Mouse (Mus musculus) ES-CJ7 (cell line): ENCODE results near the gene Atp5mpl.

Experiments used
- DNase-seq: peaks from one replicate; pipeline ENCODE4 v3.0.0; 2011; ENCODE audit warnings: low read depth, low spot score

Atp5mpl gene

GRCm38 (mm10) chr12:111966683-111967173 is at the start of gene Atp5mpl:
TSS of gene Atp5mpl (minus strand) at chr12:111966977.
- peak; percentile 95 for DNase-seq

- no peak for DNase-seq
Measured at GRCm38 (mm10) chr12:112016346-112016745, 49.6 kb upstream of the Atp5mpl start.

- no peak for DNase-seq
Measured at GRCm38 (mm10) chr12:112013271-112013801, 46.6 kb upstream of the Atp5mpl start.

DNA sequence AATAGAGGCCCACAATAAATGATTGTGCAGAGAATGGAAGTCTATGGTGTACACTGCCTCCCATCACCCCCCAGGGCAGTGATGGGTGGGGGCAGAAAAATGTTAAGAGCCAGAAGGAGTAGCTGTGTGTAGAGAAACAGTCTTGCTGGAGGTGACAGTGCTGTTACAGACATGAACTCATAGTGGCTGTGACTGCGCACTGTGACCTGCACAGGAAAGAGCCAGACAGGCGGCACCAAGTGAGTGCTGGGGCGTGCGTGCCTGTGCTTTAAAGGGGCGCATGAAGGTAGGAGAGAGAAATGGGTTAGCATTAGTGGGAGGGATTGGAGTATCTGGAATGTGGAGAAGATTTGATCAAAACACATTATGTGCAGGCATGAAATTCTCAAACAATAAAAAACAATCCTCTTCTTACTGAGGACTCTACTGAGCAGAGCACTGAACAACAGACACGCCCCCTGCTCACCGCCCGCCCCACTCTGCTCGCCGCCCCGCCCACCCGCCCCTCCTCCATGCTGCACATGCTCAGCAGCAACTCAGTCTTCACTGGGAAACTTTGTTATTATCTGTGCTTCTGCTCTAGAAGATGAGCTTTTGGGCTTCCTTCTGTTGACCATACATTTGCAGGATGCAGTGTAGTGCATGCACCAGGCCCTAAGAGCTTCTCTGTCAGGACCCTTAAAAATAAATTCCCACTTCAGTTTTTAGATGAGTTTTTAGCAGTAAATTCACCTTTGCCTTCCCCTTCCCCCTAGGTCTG is 45.9 kb upstream of the Atp5mpl start:
- DNase-seq: peak; percentile 13

GRCm38 (mm10) chr12:112001223-112001622 is 34.4 kb upstream of the Atp5mpl start:
- DNase-seq: peak; percentile 76

DNA sequence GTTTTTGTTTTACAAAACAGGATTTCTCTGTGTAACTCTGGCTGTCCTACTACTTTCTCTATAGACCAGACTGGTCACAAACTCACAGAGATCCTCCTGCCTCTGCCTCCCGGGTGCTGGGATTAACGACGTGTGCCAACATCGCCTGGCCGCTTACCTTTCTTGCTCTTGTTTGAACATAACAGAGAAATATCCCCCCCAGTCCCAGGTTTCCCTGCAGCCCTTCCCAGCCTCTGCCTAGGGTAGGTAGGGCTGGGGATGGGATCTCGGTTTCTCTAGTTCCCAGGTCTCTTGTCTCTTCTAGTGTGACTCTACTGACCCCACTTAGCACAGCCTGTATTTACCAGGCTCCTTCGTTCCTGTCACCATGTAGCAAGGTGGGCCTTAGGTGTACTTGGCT is 33.0 kb upstream of the Atp5mpl start:
- DNase-seq: no peak

DNA sequence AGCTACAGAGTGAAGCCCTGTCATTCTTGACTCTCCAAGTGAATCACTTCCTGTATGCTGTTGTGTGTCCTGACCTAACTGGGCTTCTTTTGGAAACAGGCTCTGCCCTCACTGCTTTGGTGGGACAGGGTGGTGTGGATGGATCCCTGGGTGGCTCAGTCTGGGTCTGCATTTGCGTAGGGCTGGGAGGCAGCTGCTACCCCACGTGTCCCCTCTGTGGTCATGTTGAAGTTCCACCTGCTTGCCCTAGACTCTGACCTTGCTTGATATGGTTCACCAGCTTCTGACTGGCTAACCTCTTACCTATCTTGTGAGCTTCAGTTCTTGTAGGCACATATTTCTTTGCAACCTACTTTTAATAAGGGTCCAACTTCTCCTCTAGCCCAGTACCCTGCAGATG is 28.4 kb upstream of the Atp5mpl start:
- DNase-seq: no peak

DNA sequence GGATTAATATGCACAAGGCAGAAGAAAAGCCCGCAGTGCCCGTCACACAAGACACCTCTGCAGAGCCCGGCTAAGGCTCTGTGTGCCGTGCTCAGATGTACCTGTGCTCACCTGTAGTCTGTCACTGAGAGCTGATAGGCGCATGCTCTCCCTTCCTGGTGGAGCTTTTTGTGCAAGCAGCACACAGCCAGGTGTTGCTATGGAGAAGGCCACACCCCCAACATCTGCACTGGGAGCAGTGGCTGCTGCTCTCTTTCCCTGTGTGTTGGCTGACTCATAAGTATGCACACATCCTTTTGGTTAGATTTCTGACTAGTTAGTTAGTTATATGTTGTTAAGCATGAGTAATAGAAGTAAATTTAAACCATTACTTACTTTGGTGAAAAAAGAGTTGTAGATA is 25.8 kb upstream of the Atp5mpl start:
- DNase-seq: peak; percentile 42

DNA sequence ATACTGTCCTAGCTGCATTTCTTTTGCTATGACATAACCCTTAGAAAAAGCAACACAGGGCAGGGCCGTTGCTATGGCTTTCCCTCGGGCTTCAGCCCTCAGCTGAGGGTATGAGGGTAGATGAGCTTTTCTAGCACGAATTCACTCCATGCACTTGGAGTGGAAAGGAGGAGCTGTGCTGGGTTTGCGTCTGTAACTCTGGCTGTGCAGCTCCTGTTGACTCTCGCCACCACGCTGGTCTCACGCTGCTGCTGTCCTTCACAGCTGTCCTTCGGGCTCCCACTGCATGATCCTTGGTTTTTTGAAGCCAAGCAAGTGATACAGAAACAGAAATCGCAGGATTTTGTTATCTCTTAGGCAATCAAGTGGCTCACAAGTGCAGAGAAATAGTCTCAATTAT is 20.0 kb upstream of the Atp5mpl start:
- DNase-seq: no peak

GRCm38 (mm10) chr12:111983165-111983564 is 16.4 kb upstream of the Atp5mpl start:
- DNase-seq: no peak

- DNase-seq: no peak
Measured at GRCm38 (mm10) chr12:111981831-111982230, 15.1 kb upstream of the Atp5mpl start.

DNA sequence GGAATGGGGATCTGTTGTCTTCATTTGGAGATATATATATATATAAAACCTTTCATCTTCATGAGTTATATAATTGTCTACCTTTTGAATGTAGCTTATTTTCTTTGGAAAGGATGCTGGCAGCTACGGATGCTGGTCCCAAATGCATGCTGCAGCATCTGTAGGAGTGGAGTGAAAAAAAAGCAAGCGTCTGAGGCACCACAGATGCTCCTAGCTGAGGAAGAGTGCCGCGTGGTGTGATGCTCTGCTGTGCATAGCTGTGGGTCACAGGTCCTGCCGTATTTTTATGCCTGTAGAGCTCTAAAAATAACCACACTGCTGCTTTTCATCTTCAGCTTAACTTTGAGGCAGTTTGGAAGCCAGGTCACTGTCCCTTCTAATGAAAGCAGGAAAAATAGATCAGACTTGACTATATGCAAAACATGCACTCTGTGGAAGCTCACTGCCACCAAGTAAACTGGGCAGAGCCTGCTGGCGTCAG is 14.2 kb upstream of the Atp5mpl start, which contains the start of gene Rd3l:
Rd3l (minus strand) TSS at position 431 of the 481 bp plus-strand sequence.
- no peak for DNase-seq

DNA sequence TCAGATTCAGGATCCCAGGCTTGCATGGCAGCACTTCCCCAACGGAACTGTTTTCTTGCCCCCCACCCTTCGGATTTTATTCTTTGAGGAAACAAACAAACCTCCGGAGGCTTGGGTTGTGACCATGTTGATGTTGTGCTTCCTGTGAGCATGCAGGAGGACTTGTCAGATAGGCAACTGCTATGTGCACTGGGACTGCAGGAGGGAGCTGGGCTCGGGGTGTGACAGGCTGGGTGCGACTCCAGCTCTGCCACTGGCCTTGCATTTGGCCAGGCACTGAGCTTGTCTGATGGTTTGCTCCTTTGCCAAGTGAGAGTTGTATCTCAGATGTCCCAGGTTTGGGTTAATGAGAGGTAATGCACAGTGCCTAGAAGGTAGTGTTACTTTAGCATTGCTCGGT is 11.5 kb upstream of the Atp5mpl start:
- no peak for DNase-seq

GRCm38 (mm10) chr12:111977138-111977537 is 10.4 kb upstream of the Atp5mpl start:
- DNase-seq: no peak

DNA sequence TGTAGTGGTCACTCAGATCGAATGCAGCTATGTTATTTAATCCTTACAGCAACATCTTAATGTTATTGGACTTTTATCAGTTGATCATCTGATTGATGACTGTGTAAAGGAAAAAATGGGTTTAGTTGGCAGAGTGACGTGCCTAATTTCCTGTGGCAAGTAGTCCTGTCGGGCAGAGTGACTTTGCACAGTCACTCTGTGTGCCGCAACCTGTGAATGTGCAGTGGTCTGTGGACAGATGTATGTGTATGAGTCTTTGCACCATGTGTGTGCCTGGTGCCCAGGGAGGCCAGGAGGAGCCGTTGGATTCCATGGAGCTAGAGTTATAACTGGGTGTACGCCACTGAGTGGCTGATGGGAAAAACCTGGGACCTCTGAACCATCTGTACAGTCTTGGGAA is 7.8 kb upstream of the Atp5mpl start:
- no peak for DNase-seq

DNA sequence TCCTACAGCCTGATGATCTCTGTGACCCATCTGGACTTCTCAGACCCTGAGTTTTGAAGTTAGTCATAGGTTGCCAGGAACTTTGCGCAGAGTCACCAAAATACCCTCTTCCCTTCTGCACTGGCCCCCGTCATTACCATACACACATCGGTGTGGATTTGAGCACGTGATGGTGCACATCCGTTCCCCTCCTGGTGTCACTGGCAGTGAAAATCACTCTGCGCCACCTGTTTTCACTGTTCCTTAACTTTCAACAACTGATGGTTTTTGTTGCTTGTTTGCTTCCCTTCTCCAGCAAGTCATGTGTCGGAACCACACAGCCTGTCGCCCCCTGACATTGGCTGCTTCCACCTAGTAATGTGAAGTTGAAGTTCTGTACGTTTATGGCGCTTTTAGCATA is 5.7 kb upstream of the Atp5mpl start:
- DNase-seq: no peak

DNA sequence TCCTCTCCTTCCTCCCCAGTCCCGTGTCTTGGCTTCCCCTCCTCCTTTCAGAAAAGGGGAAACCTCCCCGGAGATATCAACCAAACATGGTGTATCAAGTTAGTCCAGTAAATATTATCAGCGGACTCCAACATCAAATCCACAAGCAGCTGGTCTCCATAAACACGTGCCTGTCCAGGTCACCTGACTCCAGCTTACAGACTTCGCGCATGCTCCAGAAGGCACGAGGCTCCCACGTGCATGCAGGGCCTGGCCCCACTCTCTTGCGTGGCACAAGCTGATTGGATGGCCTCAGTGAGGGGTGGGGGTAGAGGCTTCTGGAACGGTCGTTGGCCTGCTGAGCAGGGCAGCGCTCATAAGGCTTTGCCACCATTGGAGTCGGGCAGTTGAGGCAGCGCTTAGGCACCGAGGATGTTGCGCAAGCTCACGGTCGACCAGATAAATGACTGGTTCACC is 4.5 kb upstream of the Atp5mpl start, which contains the start of gene Tdrd9:
Tdrd9 (plus strand) TSS at position 329 of the 456 bp plus-strand sequence.
- DNase-seq: no peak

DNA sequence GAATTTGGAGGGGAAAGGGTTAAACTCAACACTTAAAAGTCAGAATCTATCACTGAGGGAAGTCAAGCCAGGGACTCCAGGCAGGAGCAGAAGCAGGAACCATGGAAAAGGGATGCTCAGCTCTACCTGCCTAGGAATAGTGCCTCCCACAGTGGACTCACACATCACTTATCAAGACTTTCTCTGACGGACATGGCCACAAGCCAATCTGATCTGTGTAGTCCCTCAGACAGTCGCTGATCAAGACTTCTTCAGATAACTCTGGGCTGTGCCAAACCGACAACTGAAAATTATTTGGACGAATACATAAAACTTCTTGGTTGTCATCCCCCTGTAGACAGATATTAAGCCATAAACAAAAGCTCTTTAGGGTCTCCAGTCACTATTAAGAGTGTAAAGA is 3.3 kb upstream of the Atp5mpl start:
- no peak for DNase-seq

GRCm38 (mm10) chr12:111963339-111963738 is 3.4 kb downstream of the Atp5mpl start:
- DNase-seq: no peak

DNA sequence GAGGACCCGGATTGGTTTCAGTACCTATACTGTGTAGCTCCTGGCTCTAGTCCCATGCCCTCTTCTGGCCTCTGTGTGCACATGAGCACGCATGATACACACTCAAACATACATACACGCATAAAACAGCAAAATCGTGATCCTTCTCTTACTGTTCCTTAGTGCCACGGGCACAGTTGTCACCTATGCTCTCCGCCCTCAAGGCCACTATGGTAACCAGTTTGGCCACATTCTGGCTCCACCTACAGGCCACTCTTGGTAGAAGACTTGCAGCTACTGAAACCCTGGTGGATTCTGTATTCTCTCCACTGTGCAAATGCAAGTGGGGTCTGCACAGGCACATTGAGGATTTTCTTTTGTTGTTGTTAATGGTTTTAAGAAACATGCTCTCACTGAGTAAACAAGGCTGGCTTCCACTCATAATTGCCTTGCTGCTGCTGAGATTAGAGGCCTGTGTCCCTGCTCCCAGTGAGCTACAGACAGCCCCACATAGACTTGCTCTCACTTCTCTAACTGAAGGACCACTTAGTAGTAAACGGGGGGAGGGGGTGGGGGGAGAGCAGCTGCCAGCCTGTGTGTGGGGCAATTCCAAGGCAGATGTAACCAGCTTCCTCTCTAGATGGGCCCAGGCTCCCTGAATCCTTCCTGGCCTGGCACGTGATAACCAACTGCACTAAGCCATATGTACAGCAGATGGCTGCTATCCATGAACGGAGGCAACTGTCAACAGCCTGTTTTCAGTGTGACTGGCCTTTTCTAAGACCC is 8.5 kb downstream of the Atp5mpl start:
- peak; percentile 55 for DNase-seq

DNA sequence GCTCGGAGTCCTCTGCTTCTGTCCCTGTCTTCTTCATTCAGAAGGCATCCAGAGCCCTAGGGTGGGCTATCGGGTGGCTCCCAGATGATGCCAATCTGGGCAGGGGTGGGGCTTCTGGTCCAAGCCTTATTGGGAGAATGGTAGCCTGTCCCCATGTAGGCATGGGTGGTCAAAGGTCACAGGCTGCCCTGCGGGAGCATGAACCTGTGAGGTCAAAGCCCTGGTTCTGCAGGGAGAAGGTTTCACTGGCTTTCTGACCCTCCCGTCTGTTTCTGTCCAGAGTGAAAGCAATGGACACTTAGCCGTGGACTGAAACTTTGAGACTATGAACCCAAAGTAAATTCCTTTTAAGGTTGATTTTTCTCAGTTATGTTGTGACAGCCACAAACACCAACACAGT is 10.6 kb downstream of the Atp5mpl start:
- no peak for DNase-seq

DNA sequence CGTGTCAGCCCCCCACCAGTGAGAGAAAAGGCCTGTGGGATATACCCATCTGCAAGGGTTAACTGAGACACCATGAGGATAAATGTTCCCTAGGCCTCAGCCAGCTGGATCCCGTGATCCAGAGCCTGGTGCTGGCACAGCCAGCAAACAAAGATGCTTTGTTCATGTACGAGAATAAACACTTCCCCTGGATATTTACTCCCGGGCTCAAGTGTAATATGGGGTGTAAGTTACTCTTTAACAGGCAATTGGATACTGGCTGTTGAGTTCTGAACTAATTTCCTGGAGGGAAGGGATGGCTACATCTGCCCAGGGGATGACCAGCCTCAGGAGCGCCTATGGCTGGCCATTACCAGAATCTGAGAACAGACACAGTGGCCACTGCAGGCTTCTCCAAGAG is 15.1 kb downstream of the Atp5mpl start:
- no peak for DNase-seq
